Mouse (Mus musculus) heart, embryonic 14.5 days (tissue): ENCODE results near the gene Plac1. TPM values are rescaled to one million over a fixed set of nuclear protein-coding genes. Genes with fewer than 3 reads are reported as not detected.

Source experiments
- ATAC-seq: fragments of 200-750 bp; cut with Nextera tagmentation; 2 replicates; pipeline ENCODE4 v1.8.0; 2017; ENCODE audit warnings: low read depth, moderate TSS enrichment; ENCODE audit not compliant: insufficient number of reproducible peaks, insufficient read depth, low FRiP score
- H3K27ac ChIP-seq, 2 experiments: fragments of 200-500 bp in 1 of 2; fragments of 300-500 bp in 1 of 2; sonication (generic) in 1 of 2; replicated peaks in 1 of 2; 2 replicates each; pipeline ENCODE4 v1.5.1; 2012 to 2014; ENCODE audit warnings: low read depth in 2 of 2, low read length in 2 of 2, control low read depth in 1 of 2, mild to moderate bottlenecking in 1 of 2, mixed read lengths in 1 of 2; ENCODE audit not compliant: control insufficient read depth in 1 of 2, insufficient read depth in 1 of 2
- H3K27me3 ChIP-seq: fragments of 300-500 bp; sonication (generic); 2 replicates; pipeline ENCODE4 v1.6.1; 2014; ENCODE audit warnings: mild to moderate bottlenecking, low read length, control low read depth; ENCODE audit not compliant: control insufficient read depth, insufficient read depth
- H3K36me3 ChIP-seq: fragments of 300-500 bp; sonication (generic); 2 replicates; pipeline ENCODE4 v1.6.1; 2014; ENCODE audit warnings: mild to moderate bottlenecking, control low read depth, low read length, mixed read lengths; ENCODE audit not compliant: control insufficient read depth, insufficient read depth
- H3K4me1 ChIP-seq, 2 experiments: fragments of 200-500 bp in 1 of 2; fragments of 300-500 bp in 1 of 2; sonication (generic) in 1 of 2; 2 replicates each; pipeline ENCODE4 v1.6.1; 2012 to 2014; ENCODE audit warnings: low read length in 2 of 2, control low read depth in 1 of 2, mixed read lengths in 1 of 2; ENCODE audit not compliant: control insufficient read depth in 2 of 2, insufficient read depth in 2 of 2
- H3K4me2 ChIP-seq: fragments of 300-500 bp; sonication (generic); 2 replicates; pipeline ENCODE4 v1.6.1; 2014; ENCODE audit warnings: mild to moderate bottlenecking, low read length
- H3K4me3 ChIP-seq, 2 experiments: fragments of 200-500 bp in 1 of 2; fragments of 300-500 bp in 1 of 2; sonication (generic) in 1 of 2; 2 replicates each; pipeline ENCODE4 v1.5.1; 2012 to 2014; ENCODE audit warnings: low read length in 2 of 2, mild to moderate bottlenecking in 2 of 2, control low read depth in 1 of 2, low read depth in 1 of 2, moderate library complexity in 1 of 2; ENCODE audit not compliant: control insufficient read depth in 1 of 2, insufficient read depth in 1 of 2
- H3K9ac ChIP-seq: fragments of 300-500 bp; sonication (generic); 2 replicates; pipeline ENCODE4 v1.6.1; 2014; ENCODE audit warnings: mild to moderate bottlenecking, low read length
- H3K9me3 ChIP-seq: fragments of 300-500 bp; sonication (generic); 2 replicates; pipeline ENCODE4 v1.6.1; 2016; ENCODE audit warnings: low read length, control low read depth; ENCODE audit not compliant: control insufficient read depth
- WGBS: fragments of 180-500 bp; shearing (Covaris S2); extraction: QIAGEN DNeasy Blood & Tissue Kit; methylation state at CpG from one replicate; pipeline ENCODE4 v1.1.7; 2014; 5-methylcytosine and 5-hydroxymethylcytosine counted together
- polyA plus RNA-seq: library from polyadenylated mRNA; unstranded; fragments of >200 nt; fragmentation: Nextera tagmentation; extraction: Ambion mirVana; gene quantifications from 2 replicates; pipeline ENCODE4 v1.2.1, GENCODE M21; 2014

Gene Plac1
- polyA plus RNA-seq, 1 experiment from 2014 or later: 8.4 TPM

DNA sequence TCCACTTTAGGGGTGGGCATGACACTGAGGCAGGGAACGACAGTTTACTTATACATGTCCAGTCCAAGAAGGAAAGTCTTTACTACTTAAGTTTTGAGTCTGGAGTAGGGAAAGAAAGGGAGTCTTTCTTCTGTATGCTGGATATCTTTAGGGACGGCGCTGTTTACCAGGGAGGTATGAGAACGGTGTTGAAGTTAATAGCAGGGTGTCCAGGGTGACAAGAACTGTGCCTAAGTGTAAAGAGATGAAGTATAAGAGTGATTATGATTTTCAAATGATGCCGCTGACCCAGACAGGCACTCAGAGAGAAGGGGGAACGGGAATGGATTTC lies 182.2 kb downstream of the Plac1 start:
- Histone ChIP-seq H3K4me3 (peak overlapping the region; percentile 47 to 65), H3K27me3 (no peaks in the 10 kb centered on the region), H3K27ac (peak overlapping the region; percentile 98 to 100), H3K4me2 (peak overlapping the region; percentile 69), H3K4me1 (peaks cover 0 to 3% of the 10 kb centered on the region in 2 experiments; a peak in 2 of 4 replicates), H3K9me3 (no peaks in the 10 kb centered on the region), H3K9ac (peak overlapping the region; percentile 97), H3K36me3 (peaks cover 13% of the 10 kb centered on the region; the same call in 1 of the 2 replicates)
- 20% methylated on average over 6 of the region's 6 CpGs for WGBS
- no peak for ATAC-seq

DNA sequence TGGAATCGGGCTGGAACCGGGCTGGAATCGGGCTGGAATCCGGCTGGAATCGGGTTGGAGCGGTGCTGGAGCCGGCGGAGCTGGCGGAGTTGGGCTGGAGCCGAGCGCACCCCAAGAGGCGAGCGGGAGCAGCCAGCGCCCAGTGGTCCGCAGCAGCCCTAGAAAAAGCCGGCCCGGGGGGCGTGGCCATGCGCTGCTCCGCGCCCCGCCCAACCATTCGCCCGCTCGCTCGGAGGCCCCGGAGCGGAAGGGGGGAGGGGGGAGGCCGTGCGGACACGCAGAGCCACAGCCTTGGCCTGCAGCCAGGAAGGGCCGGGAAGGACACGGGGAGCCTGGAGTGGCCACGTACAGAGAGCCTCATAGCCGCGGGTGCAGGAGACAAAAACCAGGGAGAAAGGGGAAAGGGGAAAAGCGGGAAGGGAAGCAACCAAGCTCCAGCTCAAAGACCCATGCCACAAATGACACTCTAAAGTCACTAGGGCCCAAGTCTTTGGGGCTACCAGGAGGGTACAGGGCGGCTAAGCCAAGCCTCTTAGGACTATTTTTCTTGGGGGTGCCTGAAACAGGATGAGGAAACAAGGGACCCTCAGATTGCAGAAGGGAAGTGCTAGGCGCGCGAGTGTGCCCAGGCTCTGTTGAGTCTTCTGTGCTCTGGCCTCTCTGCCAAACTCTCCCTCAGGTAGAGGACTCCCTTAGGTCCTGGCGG lies 182.7 kb downstream of the Plac1 start:
- peak overlapping the region; percentile 65 to 84 for H3K4me3 ChIP-seq
- H3K36me3 ChIP-seq: peaks cover 13% of the 10 kb centered on the region; the same call in 1 of the 2 replicates
- ATAC-seq: peak; percentile 89
- peak overlapping the region; percentile 98 to 100 for H3K27ac ChIP-seq
- WGBS: 14% methylated on average over 41 of the region's 42 CpGs
- peak overlapping the region; percentile 69 for H3K4me2 ChIP-seq
- no peaks in the 10 kb centered on the region for H3K9me3 ChIP-seq
- H3K27me3 ChIP-seq: no peaks in the 10 kb centered on the region
- H3K4me1 ChIP-seq: peaks cover 0 to 3% of the 10 kb centered on the region in 2 experiments; a peak in 2 of 4 replicates
- H3K9ac ChIP-seq: peak overlapping the region; percentile 97

DNA sequence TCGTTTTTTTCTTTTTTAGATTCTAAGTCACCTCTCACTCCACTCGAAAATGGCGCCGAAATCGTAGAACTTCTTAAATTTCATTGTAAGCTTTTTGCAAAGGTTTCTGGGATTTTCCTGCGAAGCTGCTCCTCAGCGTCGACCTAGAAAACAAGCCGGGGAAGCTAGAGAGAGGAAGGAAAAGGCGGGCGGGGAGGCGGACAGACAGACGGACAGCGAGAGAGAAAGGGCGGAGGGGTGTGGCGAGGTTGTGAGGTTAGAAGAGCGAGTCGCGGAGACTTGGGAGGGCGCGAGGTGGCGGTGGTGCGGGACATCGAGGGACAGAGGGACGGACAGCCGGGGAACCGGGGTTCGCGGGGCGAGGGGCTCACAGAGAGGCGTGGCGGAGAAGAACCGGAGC lies 183.3 kb downstream of the Plac1 start:
- H3K4me1 ChIP-seq: peaks cover 0 to 3% of the 10 kb centered on the region in 2 experiments; a peak in 2 of 4 replicates
- H3K36me3 ChIP-seq: peaks cover 13% of the 10 kb centered on the region; the same call in 1 of the 2 replicates
- 12% methylated on average over 24 of the region's 33 CpGs for WGBS
- H3K9ac ChIP-seq: peak overlapping the region; percentile 97
- H3K27me3 ChIP-seq: no peaks in the 10 kb centered on the region
- ATAC-seq: peak; percentile 4; the same call in 1 of the 2 replicates
- H3K4me2 ChIP-seq: peak overlapping the region; percentile 61; the same call in 1 of the 2 replicates
- peak overlapping the region; percentile 65 to 84 for H3K4me3 ChIP-seq
- H3K9me3 ChIP-seq: no peaks in the 10 kb centered on the region
- peak overlapping the region; percentile 98 to 99 for H3K27ac ChIP-seq

GRCm38 (mm10) chrX:53055771-53056170 lies 184.1 kb downstream of the Plac1 start:
- no peak for ATAC-seq
- peak overlapping the region; percentile 97 for H3K9ac ChIP-seq
- peak overlapping the region; percentile 61 for H3K4me2 ChIP-seq
- peaks cover 13% of the 10 kb centered on the region; the same call in 1 of the 2 replicates for H3K36me3 ChIP-seq
- 9% methylated on average over 9 of the region's 9 CpGs for WGBS
- no peaks in the 10 kb centered on the region for H3K9me3 ChIP-seq
- peak overlapping the region; percentile 65 to 84 for H3K4me3 ChIP-seq
- peak overlapping the region; percentile 98 to 99 for H3K27ac ChIP-seq
- H3K4me1 ChIP-seq: peaks cover 0 to 3% of the 10 kb centered on the region in 2 experiments; a peak in 2 of 4 replicates
- H3K27me3 ChIP-seq: no peaks in the 10 kb centered on the region

- Histone ChIP-seq H3K27ac (peak overlapping the region; percentile 74 to 95), H3K4me3 (peak overlapping the region; percentile 47 to 65), H3K4me2 (peak overlapping the region; percentile 61), H3K9me3 (no peaks in the 10 kb centered on the region), H3K36me3 (peaks cover 13% of the 10 kb centered on the region; the same call in 1 of the 2 replicates), H3K4me1 (peaks cover 0 to 3% of the 10 kb centered on the region in 2 experiments; a peak in 2 of 4 replicates), H3K27me3 (no peaks in the 10 kb centered on the region), H3K9ac (peak overlapping the region; percentile 97)
- 17% methylated on average over 5 of the region's 5 CpGs for WGBS
- no peak for ATAC-seq
These were observed 186.0 kb downstream of the Plac1 start for GRCm38 (mm10) chrX:53053885-53054284.

DNA sequence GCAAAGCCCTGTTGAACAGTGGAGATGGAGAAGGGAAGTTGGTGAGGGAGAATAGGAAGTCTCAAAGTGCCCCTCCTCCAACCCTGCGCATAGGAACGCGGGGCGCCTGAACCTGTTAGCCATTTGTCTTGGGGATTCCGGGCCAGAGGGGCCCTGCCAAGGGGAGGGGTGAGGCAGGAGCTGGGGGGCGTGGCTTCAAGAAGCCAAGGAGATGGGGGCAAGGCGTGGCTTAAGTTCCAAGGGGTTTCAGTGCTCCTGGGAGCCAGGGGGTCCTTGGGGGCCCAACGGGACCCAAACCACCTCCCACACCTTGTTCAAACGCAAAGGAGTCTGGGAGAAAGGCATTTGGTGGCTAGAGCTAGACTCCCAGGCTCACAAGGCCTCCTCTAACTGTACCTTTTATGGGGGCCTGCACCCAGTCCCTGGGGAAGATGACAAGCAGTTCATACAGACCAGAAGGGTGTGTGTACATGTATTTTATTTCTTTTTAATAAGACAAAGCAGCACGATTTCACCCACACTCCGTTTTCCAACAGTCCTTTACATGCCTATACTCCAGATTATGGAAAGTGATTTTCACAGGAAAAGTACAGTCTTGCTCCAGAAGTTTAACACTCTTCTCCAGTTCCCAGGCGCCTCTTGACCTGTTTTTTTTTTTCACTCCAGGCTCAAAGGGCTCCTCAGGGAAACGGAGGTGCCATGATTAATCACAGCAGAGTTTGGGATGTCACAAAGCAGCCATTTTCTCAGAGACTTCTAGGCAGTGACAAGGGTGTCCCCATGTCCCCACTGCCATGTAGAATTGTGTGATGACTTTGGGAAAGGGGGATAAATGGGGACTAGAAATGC lies 187.0 kb downstream of the Plac1 start:
- Histone ChIP-seq H3K36me3 (peaks cover 13% of the 10 kb centered on the region; the same call in 1 of the 2 replicates), H3K27me3 (no peaks in the 10 kb centered on the region), H3K9me3 (no peaks in the 10 kb centered on the region), H3K4me3 (peak overlapping the region; percentile 47 to 65; a peak in 3 of 4 replicates), H3K9ac (peak overlapping the region; percentile 97), H3K4me2 (peak overlapping the region; percentile 61), H3K4me1 (peaks cover 0 to 3% of the 10 kb centered on the region in 2 experiments; a peak in 2 of 4 replicates), H3K27ac (peak overlapping the region; percentile 74 to 95)
- WGBS: 12% methylated on average over 13 of the region's 13 CpGs
- peak; percentile 57 for ATAC-seq

DNA sequence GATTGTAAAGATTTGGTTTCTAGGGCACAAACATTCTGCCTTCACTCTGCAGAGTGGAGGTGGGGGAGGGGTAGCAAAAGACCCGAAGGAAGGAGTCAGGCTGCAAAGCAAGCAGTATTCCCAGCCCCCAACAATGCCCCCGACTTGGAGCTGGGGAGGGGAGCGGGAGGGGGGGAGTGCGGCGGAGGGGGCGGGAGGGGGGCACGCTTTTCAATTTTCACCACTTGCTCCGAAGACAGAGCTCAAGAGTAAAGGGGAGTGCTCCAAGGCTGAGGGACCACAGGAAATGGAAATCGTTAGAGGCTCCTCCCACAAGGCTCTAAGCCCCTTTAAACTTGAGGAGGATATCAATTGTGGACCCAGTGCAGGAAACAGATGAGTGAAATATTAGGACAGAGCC lies 189.6 kb downstream of the Plac1 start:
- WGBS: 12% methylated on average over 8 of the region's 9 CpGs
- peaks cover 13% of the 10 kb centered on the region; the same call in 1 of the 2 replicates for H3K36me3 ChIP-seq
- peak overlapping the region; percentile 52 for H3K4me2 ChIP-seq
- peak overlapping the region; percentile 24 to 44; a peak in 2 of 4 replicates for H3K27ac ChIP-seq
- no peaks in the 10 kb centered on the region for H3K27me3 ChIP-seq
- peaks cover 10 to 19% of the 10 kb centered on the region in 2 experiments for H3K4me1 ChIP-seq
- H3K9ac ChIP-seq: 0 out of 2 replicates have a peak overlapping the region, but pooled peaks have one; percentile 16
- no peaks in the 10 kb centered on the region for H3K9me3 ChIP-seq
- peak overlapping the region in 1 of 2 experiments; percentile 9; a peak in 2 of 4 replicates for H3K4me3 ChIP-seq
- no peak for ATAC-seq
